Mouse (Mus musculus): ENCODE measurements around the gene Qrich2. TPM values are rescaled to one million over a fixed set of nuclear protein-coding genes. Genes with fewer than 3 reads are reported as not detected.

Qrich2 gene
- polyA plus RNA-seq, 1 experiment from 2014 or later = 0.14 TPM

DNA sequence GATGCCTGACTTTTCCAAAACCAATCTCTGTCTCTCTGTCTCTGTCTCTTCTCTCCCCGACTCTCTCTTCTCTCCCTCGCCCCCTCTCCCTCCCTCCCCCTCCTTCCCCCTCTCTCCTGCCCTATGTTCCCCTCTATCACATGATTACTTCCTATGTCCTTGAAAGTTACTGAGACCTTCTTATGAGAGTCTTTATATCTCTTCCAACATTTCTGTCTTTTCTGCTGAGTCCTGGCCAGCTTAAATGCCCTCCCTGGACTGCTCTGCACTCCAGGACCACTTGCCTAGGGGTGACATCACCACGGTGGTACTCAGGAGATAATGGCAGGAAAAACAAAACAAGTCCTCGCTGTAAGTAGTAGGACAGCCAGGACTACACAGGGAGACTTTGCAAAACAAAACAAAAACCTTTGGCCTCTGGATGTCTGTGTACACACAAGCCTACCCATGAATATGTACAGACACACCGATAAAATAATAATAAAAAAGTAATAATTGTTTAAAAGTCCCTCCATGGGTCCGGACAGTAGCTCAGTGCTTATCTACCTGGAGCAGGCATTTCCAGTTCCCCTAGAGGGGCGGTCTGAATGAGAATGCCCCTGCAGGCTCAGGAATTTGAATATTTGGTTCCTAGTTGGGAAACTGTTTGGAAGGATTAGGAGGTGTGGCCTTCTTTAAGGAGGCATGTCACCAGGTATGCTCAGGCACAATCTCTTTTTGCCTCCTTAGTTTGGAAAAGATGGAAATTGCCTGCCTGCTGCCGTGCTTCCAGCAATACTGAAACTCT lies 41.2 kb downstream of the Qrich2 start:
- 0 out of 2 replicates have a peak, but pooled peaks cover 5% of the 10 kb centered on the region for H3K4me1 ChIP-seq (replicated peaks; ENCODE audit: control insufficient read depth, insufficient read depth, low read length)
- no peaks in the 10 kb centered on the region for H3K27me3 ChIP-seq (replicated peaks; ENCODE audit: control insufficient read depth, insufficient read depth, low read length)
- no peak overlapping the region for H3K4me3 ChIP-seq (ENCODE audit: low read depth, low read length)
- H3K4me2 ChIP-seq (replicated peaks; ENCODE audit: low read depth) = no peak overlapping the region
- H3K27ac ChIP-seq (ENCODE audit: low read depth, low read length) = peak overlapping the region; percentile 23; the same call in 1 of the 2 replicates
- 41% methylated on average over 8 of the region's 8 CpGs for WGBS
- ATAC-seq = no peak
- no peaks in the 10 kb centered on the region for H3K9me3 ChIP-seq (ENCODE audit: control insufficient read depth)
- H3K36me3 ChIP-seq (ENCODE audit: control insufficient read depth, insufficient read depth) = no peaks in the 10 kb centered on the region
- H3K9ac ChIP-seq (ENCODE audit: low read depth, low read length) = no peak overlapping the region
- no peak for TF ChIP-seq CTCF (IDR thresholded peaks at IDR 0.05; ENCODE audit: low read depth)

DNA sequence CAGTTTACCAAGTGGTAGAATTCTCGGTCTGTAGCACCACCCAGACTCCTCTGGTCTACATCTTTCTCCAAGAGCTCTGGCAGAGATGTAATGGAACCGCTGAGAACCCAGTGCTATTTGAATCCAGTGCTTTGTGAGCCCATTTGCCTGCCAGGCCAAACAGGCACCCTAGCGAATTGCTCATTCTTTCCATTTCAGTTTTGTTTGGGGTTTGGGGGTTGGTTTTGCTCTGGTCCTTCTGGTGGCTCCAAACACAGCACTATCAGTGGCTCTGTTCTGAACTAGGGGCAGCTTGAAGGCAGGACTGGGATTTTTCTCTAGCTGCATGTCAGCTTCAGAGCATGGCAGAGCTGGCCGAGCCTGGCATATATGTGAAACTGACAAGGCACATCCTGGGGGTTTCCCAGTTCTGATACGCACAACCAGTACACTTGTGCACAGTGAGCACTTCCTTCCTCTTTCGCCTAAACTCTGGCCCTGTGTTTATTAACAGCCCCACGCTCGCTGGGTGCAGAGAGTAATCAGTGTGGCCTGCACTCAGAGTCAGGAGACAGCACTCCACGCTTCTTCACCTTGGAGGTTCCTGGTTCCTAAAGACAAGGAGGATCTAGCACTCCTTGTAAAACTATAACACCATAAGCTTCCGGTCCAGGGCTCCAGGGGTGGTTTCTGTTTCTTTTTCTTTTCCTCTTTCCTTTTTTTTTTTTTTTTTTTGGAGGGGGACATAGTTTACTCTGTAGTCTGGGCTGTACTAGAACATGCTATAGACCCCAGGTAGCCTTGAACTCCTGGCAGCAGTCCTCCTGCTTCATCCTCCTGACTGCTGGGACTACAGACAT lies 42.0 kb downstream of the Qrich2 start:
- Histone ChIP-seq H3K4me2 (replicated peaks; ENCODE audit: low read depth) (no peak overlapping the region), H3K4me3 (ENCODE audit: low read depth, low read length) (no peak overlapping the region), H3K4me1 (replicated peaks; ENCODE audit: control insufficient read depth, insufficient read depth, low read length) (0 out of 2 replicates have a peak, but pooled peaks cover 5% of the 10 kb centered on the region), H3K9me3 (ENCODE audit: control insufficient read depth) (no peaks in the 10 kb centered on the region), H3K27me3 (replicated peaks; ENCODE audit: control insufficient read depth, insufficient read depth, low read length) (no peaks in the 10 kb centered on the region), H3K9ac (ENCODE audit: low read depth, low read length) (no peak overlapping the region), H3K36me3 (ENCODE audit: control insufficient read depth, insufficient read depth) (no peaks in the 10 kb centered on the region), H3K27ac (ENCODE audit: low read depth, low read length) (peak overlapping the region; percentile 23; the same call in 1 of the 2 replicates)
- no peak for TF ChIP-seq CTCF (IDR thresholded peaks at IDR 0.05; ENCODE audit: low read depth)
- no peak for ATAC-seq
- 50% methylated on average over 10 of the region's 10 CpGs for WGBS

DNA sequence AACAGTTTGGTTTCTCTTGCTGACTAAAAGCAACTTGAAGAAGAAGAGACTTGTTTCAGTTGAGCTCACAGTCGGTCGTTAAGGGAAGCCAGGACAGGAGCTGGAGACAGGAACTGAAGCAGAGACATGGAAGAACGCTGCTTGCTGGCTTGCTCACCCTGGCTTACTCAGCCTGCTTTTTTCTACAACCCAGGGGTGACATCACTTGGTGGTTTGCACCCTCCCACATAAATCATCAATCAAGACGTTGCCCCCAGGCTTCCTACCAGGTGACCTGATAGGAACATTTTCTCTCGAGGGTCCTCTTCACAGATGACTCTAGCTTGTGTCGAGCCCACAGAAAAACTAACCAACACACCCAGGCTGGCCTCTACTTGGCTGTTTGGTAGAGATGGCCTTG lies 42.8 kb downstream of the Qrich2 start:
- 0 out of 2 replicates have a peak, but pooled peaks cover 5% of the 10 kb centered on the region for H3K4me1 ChIP-seq (replicated peaks; ENCODE audit: control insufficient read depth, insufficient read depth, low read length)
- H3K4me2 ChIP-seq (replicated peaks; ENCODE audit: low read depth) = no peak overlapping the region
- no peak overlapping the region for H3K4me3 ChIP-seq (ENCODE audit: low read depth, low read length)
- TF ChIP-seq CTCF (IDR thresholded peaks at IDR 0.05; ENCODE audit: low read depth) = no peak
- no peak for ATAC-seq
- no peaks in the 10 kb centered on the region for H3K36me3 ChIP-seq (ENCODE audit: control insufficient read depth, insufficient read depth)
- H3K9me3 ChIP-seq (ENCODE audit: control insufficient read depth) = no peaks in the 10 kb centered on the region
- 85% methylated on average over 6 of the region's 6 CpGs for WGBS
- H3K27ac ChIP-seq (ENCODE audit: low read depth, low read length) = no peak overlapping the region
- no peaks in the 10 kb centered on the region for H3K27me3 ChIP-seq (replicated peaks; ENCODE audit: control insufficient read depth, insufficient read depth, low read length)
- no peak overlapping the region for H3K9ac ChIP-seq (ENCODE audit: low read depth, low read length)

DNA sequence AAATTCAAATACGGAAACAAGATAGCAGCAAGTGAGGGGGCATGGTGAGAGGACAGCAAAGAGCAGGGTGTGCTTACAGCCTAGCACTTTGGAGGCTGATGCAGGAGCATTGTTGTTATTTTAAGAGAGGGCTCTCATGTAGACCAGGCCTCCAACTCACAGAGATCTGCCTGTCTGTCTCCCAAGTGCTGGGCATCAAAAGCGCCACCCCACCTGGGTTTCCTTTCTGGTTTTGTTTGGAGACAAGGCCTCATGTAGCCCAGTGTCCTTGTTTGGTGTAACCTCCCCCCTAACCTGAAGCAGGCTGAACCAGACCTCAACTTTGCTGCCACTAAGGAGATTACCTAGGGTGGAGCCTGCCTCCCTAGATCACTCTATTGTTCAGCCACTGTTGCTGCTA lies 43.5 kb downstream of the Qrich2 start:
- no peak for ATAC-seq
- Histone ChIP-seq H3K4me3 (ENCODE audit: low read depth, low read length) (no peak overlapping the region), H3K9me3 (ENCODE audit: control insufficient read depth) (no peaks in the 10 kb centered on the region), H3K36me3 (ENCODE audit: control insufficient read depth, insufficient read depth) (no peaks in the 10 kb centered on the region), H3K27me3 (replicated peaks; ENCODE audit: control insufficient read depth, insufficient read depth, low read length) (no peaks in the 10 kb centered on the region), H3K27ac (ENCODE audit: low read depth, low read length) (no peak overlapping the region), H3K4me2 (replicated peaks; ENCODE audit: low read depth) (no peak overlapping the region), H3K4me1 (replicated peaks; ENCODE audit: control insufficient read depth, insufficient read depth, low read length) (0 out of 2 replicates have a peak, but pooled peaks cover 5% of the 10 kb centered on the region), H3K9ac (ENCODE audit: low read depth, low read length) (no peak overlapping the region)
- WGBS = 100% methylated on average over 2 of the region's 2 CpGs
- no peak for TF ChIP-seq CTCF (IDR thresholded peaks at IDR 0.05; ENCODE audit: low read depth)

DNA sequence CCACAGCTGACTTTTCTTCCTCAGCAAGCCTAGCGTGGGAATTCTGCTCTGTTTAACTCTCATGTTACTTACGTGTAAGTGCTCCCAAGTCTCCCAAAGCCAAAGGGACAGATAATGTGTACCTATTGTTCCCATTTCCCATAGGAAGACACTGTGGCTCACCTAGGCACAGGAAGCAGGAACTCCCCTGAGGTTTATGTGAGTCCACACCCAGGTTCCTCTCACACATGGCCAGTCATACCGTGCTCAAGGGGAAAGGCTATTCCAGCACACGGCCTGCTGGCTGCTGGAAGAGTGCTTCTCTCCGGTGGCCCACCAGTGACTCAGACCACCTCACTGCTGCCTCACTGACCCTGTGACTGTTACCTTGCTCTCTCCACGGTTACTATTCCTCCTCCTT lies 44.9 kb downstream of the Qrich2 start:
- H3K9me3 ChIP-seq (ENCODE audit: control insufficient read depth) = no peaks in the 10 kb centered on the region
- no peaks in the 10 kb centered on the region for H3K36me3 ChIP-seq (ENCODE audit: control insufficient read depth, insufficient read depth)
- H3K9ac ChIP-seq (ENCODE audit: low read depth, low read length) = no peak overlapping the region
- no peak overlapping the region for H3K4me2 ChIP-seq (replicated peaks; ENCODE audit: low read depth)
- TF ChIP-seq CTCF (IDR thresholded peaks at IDR 0.05; ENCODE audit: low read depth) = no peak
- no peaks in the 10 kb centered on the region for H3K27me3 ChIP-seq (replicated peaks; ENCODE audit: control insufficient read depth, insufficient read depth, low read length)
- H3K4me1 ChIP-seq (replicated peaks; ENCODE audit: control insufficient read depth, insufficient read depth, low read length) = peaks cover 5% of the 10 kb centered on the region; the same call in 1 of the 2 replicates
- 55% methylated on average over 6 of the region's 6 CpGs for WGBS
- ATAC-seq = no peak
- H3K27ac ChIP-seq (ENCODE audit: low read depth, low read length) = no peak overlapping the region
- no peak overlapping the region for H3K4me3 ChIP-seq (ENCODE audit: low read depth, low read length)

DNA sequence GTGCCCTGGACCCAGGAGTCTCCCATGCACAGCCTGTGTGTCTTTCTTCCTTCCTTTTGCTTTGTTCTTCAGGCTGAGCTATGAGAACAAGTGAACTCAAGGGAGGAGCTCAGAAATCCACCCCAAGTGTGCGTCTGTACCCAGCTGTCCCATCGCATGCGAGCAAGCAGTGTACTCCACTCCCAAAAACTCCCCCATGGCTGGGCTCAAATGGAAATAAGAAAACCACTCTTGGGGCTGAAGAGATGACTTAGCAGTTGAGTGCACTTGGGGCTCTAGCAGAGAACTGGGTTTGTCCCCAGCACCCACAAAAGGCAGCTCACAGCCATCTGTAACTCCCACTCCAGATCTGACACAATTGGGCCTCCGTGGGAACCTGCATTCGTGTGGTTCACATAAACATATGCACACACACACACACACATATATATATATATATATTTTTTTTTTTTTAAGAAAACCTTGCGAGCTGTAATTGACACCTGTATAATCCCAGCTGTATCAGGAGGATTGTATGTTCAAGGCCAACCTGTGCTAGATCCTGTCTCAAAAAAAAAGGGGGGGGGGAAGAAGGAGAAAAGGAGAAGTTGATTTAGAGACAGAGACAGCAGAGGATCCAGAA lies 47.1 kb downstream of the Qrich2 start:
- no peaks in the 10 kb centered on the region; the same call in 1 of the 2 replicates for H3K4me1 ChIP-seq (replicated peaks; ENCODE audit: control insufficient read depth, insufficient read depth, low read length)
- H3K9ac ChIP-seq (ENCODE audit: low read depth, low read length) = no peak overlapping the region
- WGBS = 75% methylated on average over 6 of the region's 6 CpGs
- H3K27ac ChIP-seq (ENCODE audit: low read depth, low read length) = no peak overlapping the region
- TF ChIP-seq CTCF (IDR thresholded peaks at IDR 0.05; ENCODE audit: low read depth) = no peak
- no peak overlapping the region for H3K4me3 ChIP-seq (ENCODE audit: low read depth, low read length)
- no peaks in the 10 kb centered on the region for H3K9me3 ChIP-seq (ENCODE audit: control insufficient read depth)
- no peaks in the 10 kb centered on the region for H3K27me3 ChIP-seq (replicated peaks; ENCODE audit: control insufficient read depth, insufficient read depth, low read length)
- H3K4me2 ChIP-seq (replicated peaks; ENCODE audit: low read depth) = no peak overlapping the region
- H3K36me3 ChIP-seq (ENCODE audit: control insufficient read depth, insufficient read depth) = no peaks in the 10 kb centered on the region
- ATAC-seq = no peak
